Mouse (Mus musculus): ENCODE measurements around the gene Filip1l. TPM values are rescaled to one million over a fixed set of nuclear protein-coding genes. Genes with fewer than 3 reads are reported as not detected.

The Filip1l gene
- polyA plus RNA-seq, 1 experiment, result 3.2 TPM

GRCm38 (mm10) chr16:57364498-57364897 lies 11.6 kb downstream of the Filip1l start:
- 82% methylated on average over 7 of the region's 7 CpGs for WGBS
- Histone ChIP-seq H3K27me3 (ENCODE audit: control insufficient read depth, insufficient read depth, low read length) (no peaks in the 10 kb centered on the region), H3K36me3 (ENCODE audit: control insufficient read depth, insufficient read depth, low read length) (no peaks in the 10 kb centered on the region), H3K27ac (ENCODE audit: insufficient read depth, low read depth, low read length) (no peak overlapping the region), H3K4me1 (ENCODE audit: control insufficient read depth, insufficient read depth, insufficient read length, low read length) (no peaks in the 10 kb centered on the region), H3K4me3 (ENCODE audit: low read depth, low read length) (no peak overlapping the region)
- TF ChIP-seq POLR2A (IDR thresholded peaks at IDR 0.05; ENCODE audit: low read depth, low read length), result no peak
- no peak for TF ChIP-seq CTCF (IDR thresholded peaks at IDR 0.05; ENCODE audit: extremely low read depth, insufficient read length, insufficient replicate concordance, low read depth, low read length)

- H3K4me1 ChIP-seq (ENCODE audit: control insufficient read depth, insufficient read depth, insufficient read length, low read length), result no peaks in the 10 kb centered on the region
- TF ChIP-seq CTCF (IDR thresholded peaks at IDR 0.05; ENCODE audit: extremely low read depth, insufficient read length, insufficient replicate concordance, low read depth, low read length) (no peak), POLR2A (IDR thresholded peaks at IDR 0.05; ENCODE audit: low read depth, low read length) (no peak)
- H3K27me3 ChIP-seq (ENCODE audit: control insufficient read depth, insufficient read depth, low read length), result no peaks in the 10 kb centered on the region
- H3K27ac ChIP-seq (ENCODE audit: insufficient read depth, low read depth, low read length), result no peak overlapping the region
- WGBS, result 82% methylated on average over 6 of the region's 6 CpGs
- H3K36me3 ChIP-seq (ENCODE audit: control insufficient read depth, insufficient read depth, low read length), result no peaks in the 10 kb centered on the region
- H3K4me3 ChIP-seq (ENCODE audit: low read depth, low read length), result no peak overlapping the region
Measured at GRCm38 (mm10) chr16:57366141-57366540, 13.2 kb downstream of the Filip1l start.

- Histone ChIP-seq H3K27me3 (ENCODE audit: control insufficient read depth, insufficient read depth, low read length) (no peaks in the 10 kb centered on the region), H3K4me1 (ENCODE audit: control insufficient read depth, insufficient read depth, insufficient read length, low read length) (no peaks in the 10 kb centered on the region), H3K4me3 (ENCODE audit: low read depth, low read length) (no peak overlapping the region), H3K27ac (ENCODE audit: insufficient read depth, low read depth, low read length) (peak overlapping the region; percentile 17), H3K36me3 (ENCODE audit: control insufficient read depth, insufficient read depth, low read length) (no peaks in the 10 kb centered on the region)
- WGBS, result 71% methylated on average over 18 of the region's 18 CpGs
- TF ChIP-seq CTCF (IDR thresholded peaks at IDR 0.05; ENCODE audit: extremely low read depth, insufficient read length, insufficient replicate concordance, low read depth, low read length) (no peak), POLR2A (IDR thresholded peaks at IDR 0.05; ENCODE audit: low read depth, low read length) (no peak)
Measured at GRCm38 (mm10) chr16:57366941-57367694, 14.2 kb downstream of the Filip1l start.

GRCm38 (mm10) chr16:57369846-57370496 lies 17.1 kb downstream of the Filip1l start:
- H3K4me1 ChIP-seq (ENCODE audit: control insufficient read depth, insufficient read depth, insufficient read length, low read length), result no peaks in the 10 kb centered on the region
- no peaks in the 10 kb centered on the region for H3K36me3 ChIP-seq (ENCODE audit: control insufficient read depth, insufficient read depth, low read length)
- H3K27ac ChIP-seq (ENCODE audit: insufficient read depth, low read depth, low read length), result no peak overlapping the region
- no peak overlapping the region for H3K4me3 ChIP-seq (ENCODE audit: low read depth, low read length)
- no peaks in the 10 kb centered on the region for H3K27me3 ChIP-seq (ENCODE audit: control insufficient read depth, insufficient read depth, low read length)
- 84% methylated on average over 8 of the region's 8 CpGs for WGBS
- TF ChIP-seq POLR2A (IDR thresholded peaks at IDR 0.05; ENCODE audit: low read depth, low read length), result no peak
- TF ChIP-seq CTCF (IDR thresholded peaks at IDR 0.05; ENCODE audit: extremely low read depth, insufficient read length, insufficient replicate concordance, low read depth, low read length), result no peak

GRCm38 (mm10) chr16:57372156-57372555 lies 19.3 kb downstream of the Filip1l start:
- H3K4me1 ChIP-seq (ENCODE audit: control insufficient read depth, insufficient read depth, insufficient read length, low read length), result no peaks in the 10 kb centered on the region
- no peak overlapping the region for H3K27ac ChIP-seq (ENCODE audit: insufficient read depth, low read depth, low read length)
- H3K36me3 ChIP-seq (ENCODE audit: control insufficient read depth, insufficient read depth, low read length), result no peaks in the 10 kb centered on the region
- no peaks in the 10 kb centered on the region for H3K27me3 ChIP-seq (ENCODE audit: control insufficient read depth, insufficient read depth, low read length)
- no peak for TF ChIP-seq CTCF (IDR thresholded peaks at IDR 0.05; ENCODE audit: extremely low read depth, insufficient read length, insufficient replicate concordance, low read depth, low read length)
- TF ChIP-seq POLR2A (IDR thresholded peaks at IDR 0.05; ENCODE audit: low read depth, low read length), result no peak
- 25% methylated on average over 3 of the region's 3 CpGs for WGBS
- no peak overlapping the region for H3K4me3 ChIP-seq (ENCODE audit: low read depth, low read length)

GRCm38 (mm10) chr16:57375248-57375837 lies 22.4 kb downstream of the Filip1l start:
- Histone ChIP-seq H3K4me3 (ENCODE audit: low read depth, low read length) (no peak overlapping the region), H3K36me3 (ENCODE audit: control insufficient read depth, insufficient read depth, low read length) (no peaks in the 10 kb centered on the region), H3K27ac (ENCODE audit: insufficient read depth, low read depth, low read length) (no peak overlapping the region), H3K4me1 (ENCODE audit: control insufficient read depth, insufficient read depth, insufficient read length, low read length) (no peaks in the 10 kb centered on the region), H3K27me3 (ENCODE audit: control insufficient read depth, insufficient read depth, low read length) (no peaks in the 10 kb centered on the region)
- WGBS, result 87% methylated on average over 7 of the region's 7 CpGs
- TF ChIP-seq POLR2A (IDR thresholded peaks at IDR 0.05; ENCODE audit: low read depth, low read length) (no peak), CTCF (IDR thresholded peaks at IDR 0.05; ENCODE audit: extremely low read depth, insufficient read length, insufficient replicate concordance, low read depth, low read length) (no peak)
